Mouse (Mus musculus): ENCODE data around the gene Asxl1. TPM values are rescaled to one million over a fixed set of nuclear protein-coding genes. Genes with fewer than 3 reads are reported as not detected.
A peak's percentile ranks its signal among the peaks of the same experiment; 100 is the strongest.

Asxl1 gene
- total and polyA plus RNA-seq, 2 experiments from 2014 or later: 12.3 to 32.6 TPM

GRCm38 (mm10) chr2:153430571-153430970 is 84.9 kb downstream of the Asxl1 start:
- Histone ChIP-seq H3K27me3 (ENCODE audit: insufficient read depth, low read length) (no peaks in the 10 kb centered on the region), H3K27ac (ENCODE audit: low read depth, low read length) (no peak overlapping the region), H3K36me3 (ENCODE audit: insufficient read depth) (peaks cover 58% of the 10 kb centered on the region), H3K4me3 (ENCODE audit: low read depth, low read length) (no peak overlapping the region), H3K9me3 (ENCODE audit: low read length) (no peaks in the 10 kb centered on the region), H3K9ac (no peak overlapping the region), H3K4me1 (ENCODE audit: insufficient read depth) (no peaks in the 10 kb centered on the region), H3K4me2 (ENCODE audit: low read depth) (no peak overlapping the region)
- ATAC-seq: no peak
- DNase-seq: no peak
- WGBS: 100% methylated on average over 1 of the region's 1 CpGs
- no peak for TF ChIP-seq CTCF (IDR thresholded peaks at IDR 0.05; ENCODE audit: low read depth)

DNA sequence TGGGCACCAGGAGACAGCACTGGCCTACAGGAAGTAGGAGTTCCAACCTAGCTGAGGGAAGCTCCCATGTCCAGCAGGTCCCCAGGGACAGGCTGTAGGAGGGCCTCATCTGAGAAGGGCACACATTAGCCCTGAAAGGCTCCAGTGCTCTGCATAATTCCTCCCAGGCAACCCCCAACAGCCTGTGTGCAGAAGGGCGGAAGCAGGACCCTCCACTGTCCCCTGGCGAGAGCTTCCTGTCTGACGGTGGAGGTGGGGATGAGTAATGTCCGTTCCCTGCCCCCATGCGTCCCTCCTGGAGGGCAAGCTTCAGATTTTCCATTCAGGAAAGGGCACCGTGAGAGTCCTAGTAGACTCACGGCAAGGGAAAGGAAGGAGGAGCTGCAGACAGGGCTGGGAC is 86.9 kb downstream of the Asxl1 start:
- DNase-seq (no peak), ATAC-seq (no peak)
- Histone ChIP-seq H3K36me3 (ENCODE audit: insufficient read depth) (peaks cover 63% of the 10 kb centered on the region), H3K4me2 (ENCODE audit: low read depth) (no peak overlapping the region), H3K4me1 (ENCODE audit: insufficient read depth) (peaks cover 10% of the 10 kb centered on the region; the same call in 1 of the 2 replicates), H3K9ac (no peak overlapping the region), H3K27me3 (ENCODE audit: insufficient read depth, low read length) (no peaks in the 10 kb centered on the region), H3K27ac (ENCODE audit: low read depth, low read length) (no peak overlapping the region), H3K9me3 (ENCODE audit: low read length) (no peaks in the 10 kb centered on the region), H3K4me3 (ENCODE audit: low read depth, low read length) (no peak overlapping the region)
- TF ChIP-seq CTCF (IDR thresholded peaks at IDR 0.05; ENCODE audit: low read depth): no peak
- 67% methylated on average over 7 of the region's 7 CpGs for WGBS

DNA sequence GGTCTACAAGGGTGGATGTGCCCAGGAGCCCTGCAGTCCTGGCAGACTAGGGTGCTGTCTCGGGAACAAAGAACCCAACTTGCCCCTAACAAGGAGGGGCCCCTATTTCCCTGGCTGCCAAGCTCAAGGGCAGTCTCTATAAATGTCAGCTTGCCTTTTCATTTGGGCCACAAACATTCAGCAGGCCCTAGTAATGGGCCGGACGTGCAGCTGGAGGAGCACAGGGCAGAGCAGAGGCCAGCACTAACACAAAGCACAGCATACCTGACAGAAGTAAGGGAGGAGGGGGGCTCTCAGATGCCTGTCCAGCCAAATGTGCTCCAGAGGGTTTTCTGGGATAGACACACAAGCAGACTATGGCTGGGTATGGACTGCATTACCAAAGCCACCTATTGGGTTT is 88.2 kb downstream of the Asxl1 start:
- H3K36me3 ChIP-seq (ENCODE audit: insufficient read depth): peaks cover 59% of the 10 kb centered on the region
- H3K4me1 ChIP-seq (ENCODE audit: insufficient read depth): peaks cover 13% of the 10 kb centered on the region; the same call in 1 of the 2 replicates
- H3K9me3 ChIP-seq (ENCODE audit: low read length): no peaks in the 10 kb centered on the region
- no peak for DNase-seq
- H3K4me3 ChIP-seq (ENCODE audit: low read depth, low read length): no peak overlapping the region
- H3K9ac ChIP-seq: no peak overlapping the region
- H3K27me3 ChIP-seq (ENCODE audit: insufficient read depth, low read length): no peaks in the 10 kb centered on the region
- WGBS: 24% methylated on average over 3 of the region's 3 CpGs
- no peak for ATAC-seq
- H3K27ac ChIP-seq (ENCODE audit: low read depth, low read length): no peak overlapping the region
- H3K4me2 ChIP-seq (ENCODE audit: low read depth): no peak overlapping the region
- no peak for TF ChIP-seq CTCF (IDR thresholded peaks at IDR 0.05; ENCODE audit: low read depth)

DNA sequence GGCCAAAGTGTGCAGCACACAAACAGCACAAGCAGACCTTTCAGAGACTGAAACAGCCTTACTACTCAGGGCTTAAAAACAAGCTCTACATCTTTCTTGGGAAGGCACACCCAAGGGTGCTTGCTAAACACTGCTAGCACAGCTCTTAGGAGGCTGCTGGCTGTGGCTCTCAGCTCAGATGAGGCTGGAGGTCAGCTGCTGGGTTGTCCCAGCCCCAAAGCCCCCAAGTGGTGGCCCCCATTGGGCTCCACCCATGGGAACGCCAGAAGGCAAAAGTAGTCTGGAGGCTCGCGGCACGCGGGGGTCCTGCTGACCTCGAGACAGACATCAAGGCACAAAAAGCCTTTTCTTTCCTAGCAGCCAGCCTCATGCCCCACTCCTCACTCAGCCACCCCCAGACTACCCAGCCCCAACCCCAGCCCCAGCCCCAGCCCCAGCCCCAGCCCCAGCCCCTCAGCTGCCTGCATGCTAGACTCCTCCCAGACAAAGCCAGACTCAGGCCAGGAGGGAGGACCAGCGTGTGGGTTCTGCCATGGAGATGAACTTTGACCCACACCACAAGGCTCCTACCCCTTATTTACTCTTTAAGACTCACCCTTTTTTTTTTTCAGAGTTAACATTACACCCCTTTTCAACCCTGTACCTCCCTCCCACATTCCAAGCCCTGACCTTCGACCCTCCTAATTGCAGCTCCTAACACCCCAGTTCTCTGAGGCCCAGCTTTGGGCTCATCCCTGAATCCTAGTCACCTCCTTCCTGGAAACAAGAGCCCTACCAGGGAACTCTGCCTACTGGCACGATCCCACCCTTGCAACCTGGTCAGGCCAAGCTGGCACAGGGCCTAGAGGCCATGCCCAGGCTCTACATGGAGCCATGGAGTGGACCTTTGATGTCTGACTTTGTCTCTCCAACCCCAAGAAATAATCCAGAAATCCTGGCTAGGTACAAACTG is 89.5 kb downstream of the Asxl1 start:
- no peak for ATAC-seq
- Histone ChIP-seq H3K36me3 (ENCODE audit: insufficient read depth) (peaks cover 48% of the 10 kb centered on the region), H3K4me2 (ENCODE audit: low read depth) (no peak overlapping the region), H3K4me3 (ENCODE audit: low read depth, low read length) (no peak overlapping the region), H3K4me1 (ENCODE audit: insufficient read depth) (peaks cover 13% of the 10 kb centered on the region; the same call in 1 of the 2 replicates), H3K27ac (ENCODE audit: low read depth, low read length) (no peak overlapping the region), H3K27me3 (ENCODE audit: insufficient read depth, low read length) (no peaks in the 10 kb centered on the region), H3K9ac (no peak overlapping the region), H3K9me3 (ENCODE audit: low read length) (no peaks in the 10 kb centered on the region)
- 23% methylated on average over 9 of the region's 9 CpGs for WGBS
- no peak for DNase-seq
- no peak for TF ChIP-seq CTCF (IDR thresholded peaks at IDR 0.05; ENCODE audit: low read depth)

GRCm38 (mm10) chr2:153436641-153437305 is 91.1 kb downstream of the Asxl1 start:
- no peak overlapping the region for H3K4me2 ChIP-seq (ENCODE audit: low read depth)
- no peaks in the 10 kb centered on the region for H3K9me3 ChIP-seq (ENCODE audit: low read length)
- peaks cover 26% of the 10 kb centered on the region for H3K4me1 ChIP-seq (ENCODE audit: insufficient read depth)
- 42% methylated on average over 6 of the region's 6 CpGs for WGBS
- H3K9ac ChIP-seq: no peak overlapping the region
- peak overlapping the region; percentile 41 for H3K27ac ChIP-seq (ENCODE audit: low read depth, low read length)
- no peak for TF ChIP-seq CTCF (IDR thresholded peaks at IDR 0.05; ENCODE audit: low read depth)
- no peak overlapping the region for H3K4me3 ChIP-seq (ENCODE audit: low read depth, low read length)
- DNase-seq: no peak
- ATAC-seq: no peak
- H3K27me3 ChIP-seq (ENCODE audit: insufficient read depth, low read length): no peaks in the 10 kb centered on the region
- peaks cover 36% of the 10 kb centered on the region for H3K36me3 ChIP-seq (ENCODE audit: insufficient read depth)

DNA sequence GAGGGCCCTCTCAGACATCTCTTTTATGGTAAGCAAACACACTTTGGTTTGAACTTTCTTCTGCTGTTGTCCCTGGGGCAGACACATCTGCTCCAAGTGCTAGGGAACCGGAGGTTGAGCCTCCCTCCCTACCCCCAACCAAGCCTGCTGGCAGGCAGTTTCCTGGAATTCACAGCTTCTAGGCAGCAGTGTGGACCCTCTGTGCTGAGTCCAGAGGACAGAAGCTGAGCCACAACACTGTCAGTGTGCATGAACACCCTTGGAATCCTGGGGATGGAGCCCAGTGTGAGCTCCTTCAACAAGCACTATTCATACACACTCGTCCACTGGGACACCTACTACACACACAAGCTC is 91.7 kb downstream of the Asxl1 start:
- WGBS: 39% methylated on average over 2 of the region's 2 CpGs
- Histone ChIP-seq H3K36me3 (ENCODE audit: insufficient read depth) (peaks cover 34% of the 10 kb centered on the region), H3K27me3 (ENCODE audit: insufficient read depth, low read length) (no peaks in the 10 kb centered on the region), H3K4me3 (ENCODE audit: low read depth, low read length) (no peak overlapping the region), H3K9ac (no peak overlapping the region), H3K9me3 (ENCODE audit: low read length) (no peaks in the 10 kb centered on the region), H3K4me1 (ENCODE audit: insufficient read depth) (peaks cover 30% of the 10 kb centered on the region), H3K27ac (ENCODE audit: low read depth, low read length) (peak overlapping the region; percentile 41), H3K4me2 (ENCODE audit: low read depth) (no peak overlapping the region)
- DNase-seq: no peak
- no peak for TF ChIP-seq CTCF (IDR thresholded peaks at IDR 0.05; ENCODE audit: low read depth)
- ATAC-seq: no peak

DNA sequence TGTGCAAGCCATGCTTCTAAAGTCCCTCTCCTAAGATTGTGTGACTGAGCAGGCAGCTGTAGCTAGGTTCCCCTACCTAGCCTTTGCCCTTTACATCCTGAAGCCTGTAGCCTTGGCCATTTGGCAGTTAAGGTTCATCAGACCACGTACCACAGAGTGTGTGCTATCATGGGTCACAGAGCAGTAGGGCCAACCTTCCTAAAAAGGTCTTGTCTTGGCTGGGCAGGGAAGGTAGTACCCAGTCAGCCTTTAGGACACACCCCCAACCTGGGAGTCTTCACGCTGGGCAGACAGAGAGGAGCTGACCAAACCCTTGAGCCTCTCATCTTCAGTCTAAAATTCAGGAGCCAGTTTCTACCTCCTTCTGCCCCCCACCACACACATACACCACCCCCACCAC is 95.1 kb downstream of the Asxl1 start:
- Histone ChIP-seq H3K27ac (ENCODE audit: low read depth, low read length) (no peak overlapping the region), H3K4me3 (ENCODE audit: low read depth, low read length) (no peak overlapping the region), H3K9me3 (ENCODE audit: low read length) (no peaks in the 10 kb centered on the region), H3K9ac (no peak overlapping the region), H3K4me2 (ENCODE audit: low read depth) (no peak overlapping the region), H3K27me3 (ENCODE audit: insufficient read depth, low read length) (no peaks in the 10 kb centered on the region), H3K36me3 (ENCODE audit: insufficient read depth) (peaks cover 3% of the 10 kb centered on the region), H3K4me1 (ENCODE audit: insufficient read depth) (peaks cover 37% of the 10 kb centered on the region)
- 73% methylated on average over 2 of the region's 2 CpGs for WGBS
- ATAC-seq (no peak), DNase-seq (no peak)
- TF ChIP-seq CTCF (IDR thresholded peaks at IDR 0.05; ENCODE audit: low read depth): no peak
